Comparison of ENCODE assay signal across 8 mouse cellular contexts in the genomic region with DNA sequence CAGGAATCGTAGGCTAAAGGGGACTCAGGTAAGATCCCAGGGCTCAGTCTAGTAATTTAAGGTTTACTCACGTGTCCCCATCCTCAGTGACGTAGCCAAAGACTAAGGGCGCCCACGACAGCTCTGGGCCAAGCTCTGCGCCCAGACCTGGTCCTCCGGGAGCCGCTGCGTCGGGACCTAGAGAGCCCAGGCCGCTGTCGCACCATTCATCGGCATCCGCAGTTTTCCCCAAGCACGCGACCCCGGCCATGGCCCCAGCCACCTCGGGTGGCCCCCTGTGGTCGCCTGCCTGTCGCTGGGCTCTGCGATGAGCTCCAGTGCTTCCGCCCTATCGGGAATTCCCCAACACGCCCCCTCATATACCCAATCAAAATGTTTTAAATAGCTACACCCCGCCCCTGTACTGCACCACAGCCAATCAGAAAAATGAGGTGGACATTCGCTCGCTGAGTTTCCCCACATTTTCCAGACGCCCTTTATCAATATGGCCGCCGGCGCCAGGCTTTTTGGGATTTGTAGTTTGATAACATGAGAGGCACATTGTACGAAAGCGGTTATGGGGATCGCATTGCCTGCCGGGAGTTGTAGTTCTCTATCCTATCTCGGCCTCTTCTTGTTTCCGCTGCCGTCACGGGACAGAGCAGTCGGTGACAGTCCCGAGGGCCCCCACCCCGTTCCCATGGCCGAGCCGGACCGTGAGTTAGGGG. TPM values are rescaled to one million over a fixed set of nuclear protein-coding genes. Genes with fewer than 3 reads are reported as not detected.
DNase-seq lines count a peak whose midpoint lies in the region; ATAC-seq and TF ChIP-seq lines count a peak whose summit lies in the region.

Gene Sirt2, plus strand, starts transcription at position 563 of the 707 bp plus-strand sequence.

- H3K36me3 ChIP-seq in forebrain, embryonic 10.5 days (replicated peaks), result peaks cover 14% of the 10 kb centered on the region
- H3K36me3 ChIP-seq in heart, embryonic 15.5 days, result peaks cover 4% of the 10 kb centered on the region
- H3K36me3 ChIP-seq in liver, embryonic 14.5 days (replicated peaks; ENCODE audit: control insufficient read depth, insufficient read depth, low read depth), result no peaks in the 10 kb centered on the region
- H3K36me3 ChIP-seq in neural tube, embryonic 11.5 days (ENCODE audit: control insufficient read depth, insufficient read depth, low read length), result no peaks in the 10 kb centered on the region
- peaks cover 2% of the 10 kb centered on the region; the same call in 1 of the 2 replicates for H3K36me3 ChIP-seq in stomach, postnatal 0 days (ENCODE audit: control insufficient read depth, insufficient read depth, low read length)

- TF ChIP-seq CTCF in liver, embryonic 14.5 days (IDR thresholded peaks at IDR 0.05; ENCODE audit: low read depth), result peak; percentile 36; the same call in 1 of the 2 replicates
- peak; percentile 29; the same call in 1 of the 2 replicates for TF ChIP-seq CTCF in stomach, postnatal 0 days (IDR thresholded peaks at IDR 0.05; ENCODE audit: low read depth)

- peak; percentile 98 for ATAC-seq in heart, embryonic 15.5 days (replicated peaks; ENCODE audit: insufficient number of reproducible peaks, insufficient read depth, low FRiP score, low read depth)
- peak; percentile 96 for ATAC-seq in liver, embryonic 14.5 days (ENCODE audit: insufficient read depth)
- peak; percentile 98 for ATAC-seq in neural tube, embryonic 11.5 days (ENCODE audit: insufficient read depth, low FRiP score, low TSS enrichment)
- peak; percentile 98 for ATAC-seq in stomach, postnatal 0 days (ENCODE audit: low FRiP score, low TSS enrichment)

- no peaks in the 10 kb centered on the region for H3K27me3 ChIP-seq in forebrain, embryonic 10.5 days (ENCODE audit: poor library complexity, severe bottlenecking)
- H3K27me3 ChIP-seq in heart, embryonic 15.5 days, result no peaks in the 10 kb centered on the region
- H3K27me3 ChIP-seq in liver, embryonic 14.5 days (ENCODE audit: control insufficient read depth, insufficient read depth, low read length), result no peaks in the 10 kb centered on the region
- H3K27me3 ChIP-seq in neural tube, embryonic 11.5 days (ENCODE audit: control insufficient read depth, insufficient read depth, low read length), result no peaks in the 10 kb centered on the region
- H3K27me3 ChIP-seq in stomach, postnatal 0 days (ENCODE audit: control insufficient read depth, insufficient read depth, low read length), result no peaks in the 10 kb centered on the region

- H3K4me3 ChIP-seq in forebrain, embryonic 10.5 days, result peak within 1 kb of the TSS; percentile 82
- peak within 1 kb of the TSS; percentile 85 for H3K4me3 ChIP-seq in heart, embryonic 15.5 days
- H3K4me3 ChIP-seq in liver, embryonic 14.5 days (ENCODE audit: insufficient read depth in 1 of 2, low read depth in 2 of 2, low read length in 2 of 2), result peak within 1 kb of the TSS; percentile 83 to 87
- peak within 1 kb of the TSS; percentile 66 for H3K4me3 ChIP-seq in neural tube, embryonic 11.5 days (ENCODE audit: low read depth, low read length)
- H3K4me3 ChIP-seq in stomach, postnatal 0 days (ENCODE audit: low read depth, low read length), result peak within 1 kb of the TSS; percentile 74

- WGBS in forebrain, embryonic 10.5 days, result under 1% methylated on average over 45 of the region's 45 CpGs
- under 1% methylated on average over 45 of the region's 45 CpGs for WGBS in heart, embryonic 15.5 days
- WGBS in liver, embryonic 14.5 days (ENCODE audit: insufficient replicate concordance), result under 1% methylated on average over 45 of the region's 45 CpGs
- under 1% methylated on average over 45 of the region's 45 CpGs for WGBS in neural tube, embryonic 11.5 days
- under 1% methylated on average over 45 of the region's 45 CpGs for WGBS in stomach, postnatal 0 days

- H3K27ac ChIP-seq in forebrain, embryonic 10.5 days, result peak within 1 kb of the TSS; percentile 84
- H3K27ac ChIP-seq in heart, embryonic 15.5 days, result 0 out of 2 replicates have a peak within 1 kb of the TSS, but pooled peaks have one; percentile 31
- H3K27ac ChIP-seq in liver, embryonic 14.5 days, result peak within 1 kb of the TSS; percentile 14; the same call in 1 of the 2 replicates
- no peak within 1 kb of the TSS for H3K27ac ChIP-seq in neural tube, embryonic 11.5 days (ENCODE audit: low read depth, low read length)
- H3K27ac ChIP-seq in stomach, postnatal 0 days (replicated peaks), result 0 out of 2 replicates have a peak within 1 kb of the TSS, but pooled peaks have one; percentile 5

- no peak for TF ChIP-seq EP300 in liver, embryonic 14.5 days (IDR thresholded peaks at IDR 0.05; ENCODE audit: low read depth)
- peak; percentile 81 for TF ChIP-seq EP300 in stomach, postnatal 0 days (optimal IDR thresholded peaks at IDR 0.05)

- peak; percentile 96 to 98 for DNase-seq in CD8-positive naive resting alpha-beta T cell, adult 2 months (ENCODE audit: low read depth in 2 of 2, low spot score in 2 of 2)
- DNase-seq in c-Kit-positive CD71-negative TER-119-negative erythroid progenitor cells, embryonic 14.5 days (ENCODE audit: low read depth), result peak; percentile 99
- peak; percentile 99 for DNase-seq in forebrain, embryonic 10.5 days (ENCODE audit: extremely low spot score, low spot score)
- DNase-seq in kidney, postnatal 25 days, result peak; percentile 98 to 99
- DNase-seq in liver, embryonic 14.5 days (ENCODE audit: low read depth in 3 of 3, low spot score in 3 of 3), result peak; percentile 98 to 100 (median 99)
- DNase-seq in neural tube, embryonic 11.5 days (ENCODE audit: low spot score), result peak; percentile 98
- peak; percentile 97 for DNase-seq in stomach, postnatal 0 days (ENCODE audit: low spot score)

- peak within 1 kb of the TSS; percentile 73 for H3K9ac ChIP-seq in heart, embryonic 15.5 days
- H3K9ac ChIP-seq in liver, embryonic 14.5 days (replicated peaks), result peak within 1 kb of the TSS; percentile 76
- H3K9ac ChIP-seq in neural tube, embryonic 11.5 days (ENCODE audit: low read length), result peak within 1 kb of the TSS; percentile 67
- peak within 1 kb of the TSS; percentile 76 for H3K9ac ChIP-seq in stomach, postnatal 0 days (ENCODE audit: low read length)

- peak within 1 kb of the TSS; percentile 78 for H3K4me2 ChIP-seq in heart, embryonic 15.5 days
- H3K4me2 ChIP-seq in liver, embryonic 14.5 days (ENCODE audit: low read depth), result peak within 1 kb of the TSS; percentile 92
- peak within 1 kb of the TSS; percentile 65 for H3K4me2 ChIP-seq in neural tube, embryonic 11.5 days (ENCODE audit: low read depth)
- H3K4me2 ChIP-seq in stomach, postnatal 0 days (replicated peaks; ENCODE audit: low read depth), result peak within 1 kb of the TSS; percentile 63

- H3K9me3 ChIP-seq in forebrain, embryonic 10.5 days, result no peaks in the 10 kb centered on the region
- H3K9me3 ChIP-seq in heart, embryonic 15.5 days (replicated peaks), result no peaks in the 10 kb centered on the region
- no peaks in the 10 kb centered on the region for H3K9me3 ChIP-seq in liver, embryonic 14.5 days (ENCODE audit: control insufficient read depth, low read length)
- no peaks in the 10 kb centered on the region for H3K9me3 ChIP-seq in neural tube, embryonic 11.5 days (ENCODE audit: control insufficient read depth, low read length)
- H3K9me3 ChIP-seq in stomach, postnatal 0 days (ENCODE audit: control insufficient read depth, low read length), result no peaks in the 10 kb centered on the region

- H3K4me1 ChIP-seq in forebrain, embryonic 10.5 days, result peaks cover 32% of the 10 kb centered on the region
- peaks cover 23% of the 10 kb centered on the region for H3K4me1 ChIP-seq in heart, embryonic 15.5 days (replicated peaks)
- peaks cover 24 to 34% of the 10 kb centered on the region in 2 experiments for H3K4me1 ChIP-seq in liver, embryonic 14.5 days (replicated peaks; ENCODE audit: control insufficient read depth in 2 of 2, insufficient read depth in 2 of 2, low read length in 1 of 2)
- peaks cover 5% of the 10 kb centered on the region; the same call in 1 of the 2 replicates for H3K4me1 ChIP-seq in neural tube, embryonic 11.5 days (ENCODE audit: control insufficient read depth, insufficient read depth, low read length)
- H3K4me1 ChIP-seq in stomach, postnatal 0 days (replicated peaks; ENCODE audit: control insufficient read depth, insufficient read depth), result peaks cover 8% of the 10 kb centered on the region

RNA-seq across cellular contexts. Expression of gene Sirt2, which starts in this region (rescaled TPM):
- 60.8 and 63.5 TPM in 2 replicates for polyA plus RNA-seq in forebrain, embryonic 10.5 days (2016; fragmentation: Nextera tagmentation; extraction: Ambion mirVana)
- polyA plus RNA-seq in heart, embryonic 15.5 days (2015; fragmentation: Nextera tagmentation; extraction: Ambion mirVana), result 50.3 and 58.4 TPM in 2 replicates
- 18.5 and 18.7 TPM in 2 replicates for polyA plus RNA-seq in liver, embryonic 14.5 days (2012; rRNA removed)
- 21.3 and 24.2 TPM in 2 replicates for polyA plus RNA-seq in liver, embryonic 14.5 days (2014; fragmentation: Nextera tagmentation; extraction: Ambion mirVana)
- 73.0 and 77.0 TPM in 2 replicates for polyA plus RNA-seq in neural tube, embryonic 11.5 days (2014; fragmentation: Nextera tagmentation; extraction: Ambion mirVana)
- polyA plus RNA-seq in stomach, postnatal 0 days (2015; fragmentation: Nextera tagmentation; extraction: Ambion mirVana), result 35.3 and 39.3 TPM in 2 replicates
